Mouse (Mus musculus): ENCODE measurements around the gene Ifitm5.

DNA sequence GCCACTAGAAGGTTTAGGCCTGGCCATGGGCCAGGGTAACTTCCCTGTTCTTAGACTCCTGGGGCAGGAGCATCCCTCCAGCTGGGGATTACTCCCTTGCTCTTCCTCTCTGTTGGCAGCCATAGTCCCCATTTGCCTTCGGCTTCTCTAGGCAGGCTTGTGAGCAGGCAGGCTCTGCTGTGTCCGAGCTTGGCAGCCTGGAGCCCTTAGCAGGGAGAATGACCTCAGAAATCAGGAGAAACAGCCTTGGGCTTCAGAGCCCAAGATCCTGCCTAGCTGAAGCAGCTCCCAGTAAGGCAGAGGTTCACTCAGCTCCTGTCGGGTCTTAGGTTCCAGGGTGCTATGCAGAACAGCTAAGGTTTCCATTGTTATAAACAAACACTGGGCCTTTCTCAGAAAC, 51.0 kb downstream of the Ifitm5 start:
- no peak for TF ChIP-seq CTCF (IDR thresholded peaks at IDR 0.05; ENCODE audit: borderline replicate concordance, extremely low read depth, insufficient read depth, insufficient read length)
- TF ChIP-seq POLR2A (IDR thresholded peaks at IDR 0.05; ENCODE audit: borderline replicate concordance, extremely low read depth, insufficient read depth, insufficient read length, poor library complexity, severe bottlenecking): no peak

Data from brain, embryonic 14.5 days (tissue).